Mouse (Mus musculus) hindbrain, embryonic 10.5 days (tissue): ENCODE measurements around the gene Exosc10. TPM values are rescaled to one million over a fixed set of nuclear protein-coding genes. Genes with fewer than 3 reads are reported as not detected.
A peak's percentile ranks its signal among the peaks of the same experiment; 100 is the strongest.

Experiments
- DNase-seq: peaks from one replicate; pipeline ENCODE4 v3.0.0-alpha.2; 2017; ENCODE audit warnings: low spot score
- H3K27ac ChIP-seq: fragments of 300-500 bp; sonication (generic); 2 replicates; pipeline ENCODE4 v1.5.1; 2016; ENCODE audit warnings: mild to moderate bottlenecking, moderate library complexity
- H3K27me3 ChIP-seq: fragments of 300-500 bp; sonication (generic); 2 replicates; pipeline ENCODE4 v1.6.1; 2016; ENCODE audit warnings: mild to moderate bottlenecking; ENCODE audit not compliant: poor library complexity, insufficient read depth, severe bottlenecking
- H3K36me3 ChIP-seq: fragments of 300-500 bp; sonication (generic); 2 replicates; pipeline ENCODE4 v1.6.1; 2016; ENCODE audit warnings: mild to moderate bottlenecking, moderate library complexity
- H3K4me1 ChIP-seq: fragments of 300-500 bp; sonication (generic); replicated peaks from 2 replicates; pipeline ENCODE4 v1.6.1; 2016; ENCODE audit warnings: mild to moderate bottlenecking
- H3K4me3 ChIP-seq: fragments of 300-500 bp; sonication (generic); 2 replicates; pipeline ENCODE4 v1.5.1; 2016; ENCODE audit warnings: mild to moderate bottlenecking, moderate library complexity
- H3K9me3 ChIP-seq: fragments of 300-500 bp; sonication (generic); 2 replicates; pipeline ENCODE4 v1.6.1; 2016; ENCODE audit warnings: mild to moderate bottlenecking, moderate library complexity
- WGBS: fragments of 180-500 bp; shearing (Covaris S2); methylation state at CpG from one replicate; pipeline ENCODE4 v1.1.7; 2016; 5-methylcytosine and 5-hydroxymethylcytosine counted together
- polyA plus RNA-seq: library from polyadenylated mRNA; unstranded; fragments of >200 nt; fragmentation: Nextera tagmentation; extraction: Ambion mirVana; gene quantifications from 2 replicates; pipeline ENCODE4 v1.2.1, GENCODE M21; 2016

Gene Exosc10
- polyA plus RNA-seq, 1 experiment from 2014 or later, result 97.4 TPM

DNA sequence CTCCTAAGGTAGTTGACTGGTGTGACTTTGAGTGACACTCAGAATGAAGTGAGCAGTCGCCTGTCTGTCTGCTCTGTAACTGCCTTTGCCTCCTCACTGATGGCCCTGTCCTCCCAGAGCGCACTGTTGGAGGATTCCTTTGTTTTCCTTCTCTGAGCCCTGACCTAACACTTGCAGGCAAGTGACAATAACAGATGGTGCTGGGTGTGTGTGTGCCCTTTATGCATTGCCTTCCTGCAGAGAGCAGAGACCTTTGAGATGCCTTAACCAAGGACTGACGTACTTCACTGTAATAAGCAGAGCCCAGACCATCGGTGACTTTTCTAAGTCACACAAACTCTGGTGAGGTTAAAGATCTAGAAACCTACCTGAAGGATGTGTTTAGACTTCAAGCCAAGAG lies 26.9 kb upstream of the Exosc10 start:
- H3K36me3 ChIP-seq, result peaks cover 96% of the 10 kb centered on the region
- H3K27me3 ChIP-seq, result no peaks in the 10 kb centered on the region
- 67% methylated on average over 4 of the region's 4 CpGs for WGBS
- H3K27ac ChIP-seq, result no peak overlapping the region
- H3K4me3 ChIP-seq, result no peak overlapping the region
- no peak for DNase-seq
- H3K4me1 ChIP-seq, result no peaks in the 10 kb centered on the region
- H3K9me3 ChIP-seq, result no peaks in the 10 kb centered on the region

DNA sequence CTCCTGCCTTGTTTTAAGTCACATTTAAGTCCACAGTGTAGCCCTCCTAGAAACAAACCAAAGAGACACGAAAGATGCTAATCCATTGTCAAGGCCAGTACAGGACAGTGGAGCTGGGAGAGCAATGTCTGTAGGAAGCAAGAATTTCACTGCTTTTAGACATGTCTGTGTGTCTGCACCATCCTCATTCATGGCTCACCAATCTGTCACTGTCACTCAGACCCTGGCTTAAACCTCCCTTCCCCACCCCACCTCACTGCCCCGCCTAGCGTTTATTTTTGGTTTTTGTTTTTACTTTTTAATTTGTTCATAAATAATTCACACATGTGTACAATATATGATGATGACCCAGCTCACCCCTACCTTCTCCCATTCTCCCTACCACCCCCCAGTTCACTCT lies 25.7 kb upstream of the Exosc10 start:
- WGBS, result 95% methylated on average over 3 of the region's 3 CpGs
- DNase-seq, result no peak
- no peaks in the 10 kb centered on the region for H3K27me3 ChIP-seq
- no peak overlapping the region for H3K27ac ChIP-seq
- H3K4me1 ChIP-seq, result no peaks in the 10 kb centered on the region
- no peak overlapping the region for H3K4me3 ChIP-seq
- peaks cover 96% of the 10 kb centered on the region for H3K36me3 ChIP-seq
- H3K9me3 ChIP-seq, result no peaks in the 10 kb centered on the region

DNA sequence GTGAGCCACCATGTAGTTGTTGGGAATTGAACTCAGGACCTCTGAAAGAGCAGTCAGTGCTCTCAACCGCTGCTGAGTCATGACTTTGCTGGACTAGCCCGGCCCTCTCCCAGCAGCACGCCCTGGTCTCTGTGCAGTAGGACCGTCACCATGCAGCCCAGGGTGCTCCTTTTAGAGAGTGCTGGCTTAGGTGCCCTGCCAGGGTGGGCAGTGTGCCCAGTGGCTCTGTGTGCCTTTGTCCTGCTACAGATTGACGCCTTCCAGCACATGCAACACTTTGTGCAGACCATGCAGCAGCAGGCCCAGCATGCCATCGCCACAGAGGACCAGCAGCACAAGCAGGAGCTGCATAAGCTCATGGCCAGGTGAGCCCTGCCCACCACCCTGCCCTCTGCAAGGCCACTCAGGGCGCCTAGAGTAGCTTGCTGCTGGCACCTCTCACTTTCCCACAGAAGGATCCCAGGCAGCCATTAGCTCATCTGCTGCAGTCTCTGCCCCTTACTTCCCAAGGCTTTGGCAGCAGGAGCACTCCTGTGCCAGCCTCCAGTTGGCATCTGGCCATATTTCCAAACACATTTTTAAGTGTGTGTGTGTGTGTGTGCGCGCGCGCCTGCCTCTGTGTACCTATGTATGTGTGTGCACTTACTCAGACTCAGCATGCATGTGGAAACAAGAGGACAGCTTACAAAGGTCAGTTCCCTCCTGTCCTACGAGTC lies 24.5 kb upstream of the Exosc10 start:
- Histone ChIP-seq H3K4me3 (no peak overlapping the region), H3K27ac (no peak overlapping the region), H3K4me1 (no peaks in the 10 kb centered on the region), H3K36me3 (peaks cover 98% of the 10 kb centered on the region), H3K27me3 (no peaks in the 10 kb centered on the region), H3K9me3 (no peaks in the 10 kb centered on the region)
- 92% methylated on average over 12 of the region's 12 CpGs for WGBS
- no peak for DNase-seq

DNA sequence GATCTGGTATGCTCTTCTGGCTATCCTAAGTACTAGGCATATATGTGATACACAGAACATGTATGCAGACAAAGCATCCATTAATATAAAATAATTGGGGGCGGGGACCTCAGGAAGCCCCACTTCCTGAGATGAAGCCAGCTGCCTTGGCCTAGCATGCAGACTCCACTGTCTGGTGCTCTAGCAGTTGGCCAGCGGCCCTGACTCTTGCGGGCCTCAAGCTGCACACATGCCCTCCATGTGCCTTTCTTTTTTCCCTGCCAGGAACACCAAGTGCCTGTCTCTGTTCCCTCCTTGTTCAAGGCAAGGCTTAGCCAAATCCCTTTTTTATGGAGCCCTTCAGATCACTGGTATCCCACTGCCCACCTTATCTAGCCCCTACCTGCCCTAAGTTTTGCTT lies 22.4 kb upstream of the Exosc10 start:
- Histone ChIP-seq H3K27ac (no peak overlapping the region), H3K36me3 (peaks cover 100% of the 10 kb centered on the region), H3K9me3 (no peaks in the 10 kb centered on the region), H3K27me3 (no peaks in the 10 kb centered on the region), H3K4me1 (no peaks in the 10 kb centered on the region), H3K4me3 (no peak overlapping the region)
- DNase-seq, result no peak
- WGBS, result 97% methylated on average over 3 of the region's 3 CpGs

DNA sequence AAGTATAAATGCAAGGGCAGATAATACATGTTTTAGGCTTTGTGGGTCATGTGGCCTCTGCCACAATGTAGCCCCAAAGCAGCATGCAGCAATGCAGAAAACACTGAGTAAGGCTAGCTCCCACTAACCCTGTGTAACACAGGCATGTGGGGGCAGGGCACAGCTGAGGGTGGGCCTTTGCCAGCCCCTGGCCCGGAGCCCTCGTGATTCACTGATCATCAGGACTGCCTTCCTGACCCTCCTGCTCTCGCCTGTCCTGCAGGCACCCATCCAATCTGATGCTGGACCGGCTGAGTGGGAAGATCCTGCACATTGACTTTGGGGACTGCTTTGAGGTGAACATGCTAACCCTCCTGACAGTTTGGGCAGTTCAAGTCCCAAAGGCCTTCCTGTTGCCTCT lies 9.1 kb upstream of the Exosc10 start:
- 91% methylated on average over 4 of the region's 4 CpGs for WGBS
- peaks cover 99% of the 10 kb centered on the region for H3K36me3 ChIP-seq
- H3K4me3 ChIP-seq, result no peak overlapping the region
- H3K9me3 ChIP-seq, result no peaks in the 10 kb centered on the region
- H3K27me3 ChIP-seq, result no peaks in the 10 kb centered on the region
- no peaks in the 10 kb centered on the region for H3K4me1 ChIP-seq
- DNase-seq, result no peak
- H3K27ac ChIP-seq, result no peak overlapping the region

DNA sequence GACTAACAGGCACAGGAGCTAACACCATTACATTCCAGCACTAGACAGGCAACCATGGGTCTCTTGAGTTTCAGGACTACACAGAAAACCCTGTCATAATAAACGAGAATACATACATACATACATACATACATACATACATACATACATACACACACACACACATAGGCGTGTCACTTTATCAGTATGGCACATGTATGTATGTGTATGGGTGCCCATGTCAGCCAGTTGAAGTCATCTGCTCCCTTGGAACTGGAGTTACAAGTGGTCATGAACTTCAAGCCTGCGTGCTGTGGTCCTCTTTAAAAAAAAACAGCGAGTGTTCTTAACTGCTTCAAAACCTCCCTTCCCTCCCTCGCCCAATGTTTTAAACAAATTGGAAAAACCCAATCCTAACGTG lies 463 bp upstream of the Exosc10 start:
- H3K4me3 ChIP-seq, result peak overlapping the region; percentile 86
- peaks cover 83% of the 10 kb centered on the region for H3K36me3 ChIP-seq
- 31% methylated on average over 6 of the region's 6 CpGs for WGBS
- H3K27me3 ChIP-seq, result no peaks in the 10 kb centered on the region
- H3K4me1 ChIP-seq, result peaks cover 12% of the 10 kb centered on the region
- no peaks in the 10 kb centered on the region for H3K9me3 ChIP-seq
- DNase-seq, result no peak
- peak overlapping the region; percentile 99 for H3K27ac ChIP-seq

DNA sequence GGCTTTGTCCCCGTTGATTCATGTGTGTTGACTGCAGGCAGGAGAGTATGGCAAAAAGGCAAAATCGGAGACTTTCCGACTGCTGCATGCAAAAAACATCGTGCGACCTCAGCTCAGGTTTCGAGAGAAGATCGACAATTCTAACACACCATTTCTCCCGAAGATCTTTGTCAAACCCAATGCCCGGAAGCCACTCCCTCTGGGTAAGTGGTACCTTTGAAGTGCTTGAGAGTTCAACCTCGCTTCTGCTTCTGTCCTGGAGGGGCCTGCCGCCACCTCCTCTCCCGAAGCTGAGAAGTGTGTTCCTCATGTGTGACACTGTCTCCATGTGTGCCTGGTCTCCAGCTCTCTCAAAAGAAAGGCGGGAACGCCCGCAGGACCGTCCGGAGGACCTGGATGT lies 4.4 kb downstream of the Exosc10 start:
- Histone ChIP-seq H3K27ac (no peak overlapping the region), H3K4me3 (no peak overlapping the region), H3K27me3 (no peaks in the 10 kb centered on the region), H3K9me3 (no peaks in the 10 kb centered on the region), H3K4me1 (peaks cover 12% of the 10 kb centered on the region), H3K36me3 (peaks cover 85% of the 10 kb centered on the region)
- DNase-seq, result no peak
- 94% methylated on average over 17 of the region's 17 CpGs for WGBS

DNA sequence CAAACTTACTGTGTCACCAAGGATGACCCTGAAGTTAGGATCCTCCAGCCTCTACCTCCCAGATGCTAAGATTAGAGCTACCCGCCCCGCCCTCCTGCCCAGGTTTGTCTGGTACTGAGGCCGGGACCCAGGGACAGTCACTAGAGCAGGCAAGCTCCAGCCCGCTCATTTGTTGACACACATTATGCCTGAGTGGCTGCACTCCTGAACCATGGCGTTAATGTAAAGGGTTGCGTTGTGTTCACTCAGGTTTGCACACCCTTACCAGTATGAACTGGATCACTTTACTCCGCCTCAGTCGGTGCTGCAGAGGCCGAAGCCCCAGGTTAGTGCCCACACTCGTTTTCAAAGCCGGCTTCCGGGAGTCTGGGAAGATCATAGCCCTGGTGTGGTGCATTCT lies 5.4 kb downstream of the Exosc10 start:
- Histone ChIP-seq H3K4me3 (no peak overlapping the region), H3K27ac (no peak overlapping the region), H3K27me3 (no peaks in the 10 kb centered on the region), H3K4me1 (peaks cover 10% of the 10 kb centered on the region), H3K36me3 (peaks cover 93% of the 10 kb centered on the region), H3K9me3 (no peaks in the 10 kb centered on the region)
- 96% methylated on average over 12 of the region's 12 CpGs for WGBS
- no peak for DNase-seq

DNA sequence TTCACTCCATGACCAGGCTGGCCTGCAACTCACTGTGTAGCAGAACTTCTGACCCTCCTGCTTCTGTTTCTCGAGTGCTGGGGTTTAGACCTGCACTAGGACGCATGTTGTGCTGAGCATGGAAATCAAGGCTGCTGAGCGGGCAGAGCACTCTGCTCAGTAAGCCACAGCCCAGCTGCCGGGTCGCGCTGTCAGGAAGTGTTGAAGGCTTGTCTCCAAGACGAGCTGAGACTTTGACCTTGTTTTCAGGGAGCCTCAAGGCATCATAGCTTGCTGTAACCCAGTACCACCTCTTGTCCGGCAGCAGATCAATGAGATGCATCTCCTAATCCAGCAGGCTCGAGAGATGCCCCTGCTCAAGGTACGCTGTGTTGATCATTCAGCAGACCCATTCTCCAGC lies 11.9 kb downstream of the Exosc10 start:
- no peaks in the 10 kb centered on the region for H3K27me3 ChIP-seq
- peaks cover 100% of the 10 kb centered on the region for H3K36me3 ChIP-seq
- DNase-seq, result no peak
- no peak overlapping the region for H3K4me3 ChIP-seq
- WGBS, result 93% methylated on average over 10 of the region's 10 CpGs
- H3K27ac ChIP-seq, result no peak overlapping the region
- H3K4me1 ChIP-seq, result no peaks in the 10 kb centered on the region
- no peaks in the 10 kb centered on the region for H3K9me3 ChIP-seq

DNA sequence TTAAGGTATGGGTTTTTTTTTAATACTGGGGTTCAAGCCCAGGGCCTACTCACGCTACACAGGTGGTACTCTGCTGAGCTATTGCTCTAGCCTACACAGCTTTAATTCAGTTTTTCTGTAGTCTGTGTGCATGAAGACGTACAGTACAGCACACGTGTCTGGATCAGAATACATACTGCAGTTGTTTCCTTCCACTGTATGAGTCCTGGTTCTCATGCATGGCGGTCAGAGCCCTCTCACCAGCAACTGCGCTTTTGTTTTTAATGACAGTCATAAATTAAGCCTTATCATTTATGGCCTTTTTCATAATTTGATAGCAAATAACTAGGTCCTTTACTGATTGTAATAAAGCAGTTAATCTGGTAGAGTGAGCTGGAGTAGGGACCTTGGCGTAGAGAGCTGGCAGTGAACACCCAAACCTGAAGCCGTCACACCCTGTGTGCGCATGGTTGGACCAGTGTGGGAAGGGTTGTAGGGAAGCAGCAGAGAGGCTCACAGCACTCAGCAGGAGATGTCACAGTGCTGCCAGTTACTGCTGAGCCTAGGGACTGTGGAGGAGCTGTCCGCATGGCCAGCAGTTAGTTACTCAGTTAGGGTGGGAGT lies 12.6 kb downstream of the Exosc10 start:
- Histone ChIP-seq H3K36me3 (peaks cover 100% of the 10 kb centered on the region), H3K27ac (no peak overlapping the region), H3K4me1 (no peaks in the 10 kb centered on the region), H3K9me3 (no peaks in the 10 kb centered on the region), H3K4me3 (no peak overlapping the region), H3K27me3 (no peaks in the 10 kb centered on the region)
- no peak for DNase-seq
- 96% methylated on average over 9 of the region's 9 CpGs for WGBS

DNA sequence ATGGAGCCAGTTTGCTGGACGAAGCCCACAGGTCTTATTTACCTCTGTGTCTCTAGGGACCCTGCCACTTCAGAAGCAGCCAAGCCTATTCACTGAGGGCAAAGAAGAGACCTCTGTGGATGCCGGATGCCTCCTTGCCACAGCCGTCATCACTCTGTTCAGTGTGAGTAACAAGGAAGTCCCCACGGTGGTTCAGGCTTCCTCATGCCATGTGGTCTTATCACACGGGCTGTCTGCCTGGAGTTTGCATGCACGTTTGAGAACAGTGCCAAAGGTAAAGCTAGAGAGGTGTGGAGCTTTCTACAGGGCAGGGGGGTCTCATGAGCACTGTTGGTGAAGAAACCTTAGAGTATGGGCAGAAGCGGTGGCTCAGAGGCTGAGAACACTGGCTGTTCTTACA lies 15.0 kb downstream of the Exosc10 start:
- Histone ChIP-seq H3K36me3 (peaks cover 100% of the 10 kb centered on the region), H3K27ac (no peak overlapping the region), H3K9me3 (no peaks in the 10 kb centered on the region), H3K4me3 (no peak overlapping the region), H3K27me3 (no peaks in the 10 kb centered on the region), H3K4me1 (no peaks in the 10 kb centered on the region)
- DNase-seq, result no peak
- 90% methylated on average over 7 of the region's 7 CpGs for WGBS

DNA sequence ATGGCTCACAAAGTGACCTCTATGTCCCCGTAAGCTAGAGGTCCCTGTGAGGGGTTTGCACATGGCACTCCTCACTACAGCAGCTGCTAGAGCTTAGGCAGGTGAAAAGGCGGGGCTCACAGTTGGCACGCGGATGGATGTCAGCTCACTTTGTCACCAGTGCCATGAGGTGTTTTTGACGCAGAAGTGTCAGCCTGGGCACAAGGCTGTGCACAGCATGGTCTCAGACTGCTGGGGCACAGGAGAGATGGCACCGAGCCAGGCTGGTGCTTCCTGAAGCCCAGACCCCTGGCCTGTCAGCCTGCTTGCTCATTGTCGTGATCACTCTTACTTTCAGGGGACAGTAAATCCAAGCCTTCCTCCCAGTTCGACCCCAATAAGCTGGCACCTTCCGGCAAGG lies 22.5 kb downstream of the Exosc10 start:
- peaks cover 78% of the 10 kb centered on the region for H3K36me3 ChIP-seq
- no peaks in the 10 kb centered on the region for H3K4me1 ChIP-seq
- no peak overlapping the region for H3K27ac ChIP-seq
- no peaks in the 10 kb centered on the region for H3K27me3 ChIP-seq
- 92% methylated on average over 9 of the region's 9 CpGs for WGBS
- DNase-seq, result no peak
- no peaks in the 10 kb centered on the region for H3K9me3 ChIP-seq
- H3K4me3 ChIP-seq, result no peak overlapping the region

DNA sequence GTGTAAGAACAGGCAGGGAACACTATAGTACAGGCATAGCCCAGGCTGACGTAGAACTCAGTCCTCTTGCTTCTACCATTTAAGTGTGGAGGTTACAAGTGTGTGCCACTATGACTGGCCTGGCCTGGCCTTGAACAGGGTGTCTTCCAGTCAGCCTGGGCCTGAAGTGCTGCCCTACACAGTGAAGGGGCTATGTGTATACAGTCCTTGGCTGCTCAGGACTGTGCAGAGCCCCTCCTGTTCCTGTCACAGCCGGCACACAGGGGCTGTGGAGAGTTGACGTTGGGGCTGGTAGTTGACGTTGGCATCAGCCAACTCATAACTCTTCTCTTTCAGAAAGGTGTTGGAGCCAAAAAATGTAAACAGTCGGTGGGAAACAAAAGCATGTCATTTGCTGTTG lies 23.2 kb downstream of the Exosc10 start:
- Histone ChIP-seq H3K4me1 (no peaks in the 10 kb centered on the region), H3K27me3 (no peaks in the 10 kb centered on the region), H3K9me3 (no peaks in the 10 kb centered on the region), H3K27ac (no peak overlapping the region), H3K36me3 (peaks cover 72% of the 10 kb centered on the region), H3K4me3 (no peak overlapping the region)
- WGBS, result 99% methylated on average over 5 of the region's 5 CpGs
- no peak for DNase-seq

DNA sequence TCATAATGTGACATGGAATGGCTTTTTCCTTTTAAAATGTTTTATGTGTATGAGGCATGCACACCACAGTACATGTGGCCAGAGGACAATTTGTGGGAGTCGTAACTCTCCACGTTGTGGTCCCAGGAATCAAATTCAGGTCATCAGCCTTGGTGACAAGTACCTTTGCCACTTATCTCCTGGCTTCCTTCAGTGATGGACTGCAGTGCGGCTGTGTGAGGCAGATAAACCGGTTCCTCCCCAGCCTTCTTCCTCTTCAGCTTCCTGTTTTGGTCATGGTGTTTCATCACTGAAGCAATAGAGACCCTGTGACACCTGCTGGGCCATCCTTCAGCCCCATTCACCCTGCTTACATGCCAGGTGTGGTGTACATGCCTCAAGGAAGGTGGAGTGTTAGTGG lies 25.0 kb downstream of the Exosc10 start:
- no peak for DNase-seq
- no peak overlapping the region for H3K4me3 ChIP-seq
- H3K36me3 ChIP-seq, result peaks cover 53% of the 10 kb centered on the region
- no peaks in the 10 kb centered on the region for H3K9me3 ChIP-seq
- H3K27ac ChIP-seq, result no peak overlapping the region
- H3K27me3 ChIP-seq, result no peaks in the 10 kb centered on the region
- no peaks in the 10 kb centered on the region for H3K4me1 ChIP-seq
- 90% methylated on average over 4 of the region's 4 CpGs for WGBS
